Mouse (Mus musculus) Patski (cell line): ENCODE measurements around the gene Sgsm1. TPM values are rescaled to one million over a fixed set of nuclear protein-coding genes. Genes with fewer than 3 reads are reported as not detected.

Source experiments
- ATAC-seq: fragments of 100-300 bp; one replicate; pipeline ENCODE4 v1.8.0; 2021
- CTCF ChIA-PET: fragments of 350-600 bp; sonication (Branson Sonifier 250); formaldehyde crosslinking; loops from one replicate; lab custom pipeline; 2022; ENCODE audit warnings: inconsistent platforms; lab: Charles Lee
- POLR2A ChIA-PET: fragments of 350-600 bp; sonication (Branson Sonifier 250); formaldehyde crosslinking; loops from one replicate; lab custom pipeline; 2022; ENCODE audit warnings: antibody characterized with exemption, inconsistent platforms; lab: Charles Lee
- DNase-seq: peaks from one replicate; pipeline ENCODE4 v3.0.0-alpha.2; 2011; ENCODE audit warnings: low read depth, low spot score
- H3K27me3 ChIP-seq: fragments of 371-371 bp; one replicate; pipeline ENCODE4 v1.5.1; 2021
- CTCF ChIP-seq: fragments of 100-300 bp; IDR thresholded peaks from one replicate; pipeline ENCODE4 v1.5.1; 2021
- in situ Hi-C: fragments of 300-500 bp; cut with MboI; formaldehyde crosslinking; loops from 3 replicates; pipeline ENCODE4 v1.11.1; 2018; ENCODE audit warnings: low pct_unique_long_range_greater_than_20kb, mixed read lengths
- polyA plus RNA-seq: library from polyadenylated mRNA; unstranded; gene quantifications from one replicate; pipeline ENCODE4 v1.2.3, GENCODE M21; 2021

Gene Sgsm1
- polyA plus RNA-seq, 1 experiment from 2014 or later = 0.12 TPM

DNA sequence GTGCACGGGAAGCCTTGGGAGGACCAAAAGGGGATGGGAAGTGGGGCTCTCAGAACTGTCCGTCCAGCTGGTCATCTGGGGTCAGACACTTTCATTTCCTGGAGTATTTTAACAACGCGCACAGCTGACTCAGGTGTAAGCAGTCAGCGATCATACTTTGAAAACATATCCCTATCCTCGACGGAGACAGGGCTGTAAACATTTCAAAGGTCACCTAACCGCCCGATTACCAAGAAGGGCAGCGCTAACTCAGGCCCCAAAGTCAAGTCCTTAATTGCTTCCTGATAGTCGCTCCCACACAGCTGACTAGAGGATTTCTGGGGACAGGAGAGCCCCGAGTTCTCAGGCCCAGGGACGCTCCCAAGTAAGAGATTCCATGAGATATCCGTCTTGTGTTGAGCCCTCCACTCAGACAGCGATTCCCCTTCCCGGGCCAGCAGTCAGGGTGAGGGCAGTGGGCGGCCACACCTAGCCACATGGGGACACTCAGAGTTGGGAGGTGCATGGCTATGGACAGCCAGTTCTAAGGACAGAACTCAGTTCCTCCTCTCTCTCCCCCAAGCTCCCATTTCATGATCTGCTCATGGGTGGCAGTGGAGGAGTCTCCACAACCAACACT is 91.9 kb downstream of the Sgsm1 start:
- in situ Hi-C loops = loop anchor here (25.0 kb wide), 1 partner anchor 669 kb away; no protein-coding TSS in a partner anchor
- DNase-seq (no peak), ATAC-seq (no peak)
- no peak for TF ChIP-seq CTCF
- CTCF ChIA-PET = interaction anchor here (0.7 to 3.2 kb wide), 4 partner anchors 7 to 50 kb away, joined by 3 to 16 read pairs (median 5); no protein-coding TSS in a partner anchor
- no peaks in the 10 kb centered on the region for H3K27me3 ChIP-seq
- POLR2A ChIA-PET = no interaction called here

GRCm38 (mm10) chr5:113217076-113217475 is 93.5 kb downstream of the Sgsm1 start:
- in situ Hi-C loops = loop anchor here (25.0 kb wide), 1 partner anchor 670 kb away; no protein-coding TSS in a partner anchor
- CTCF ChIA-PET = interaction anchor here (1.2 to 1.4 kb wide), 5 partner anchors 9 to 118 kb away, joined by 3 to 4 read pairs (median 4); no protein-coding TSS in a partner anchor
- DNase-seq (no peak), ATAC-seq (no peak)
- TF ChIP-seq CTCF = no peak
- no peaks in the 10 kb centered on the region for H3K27me3 ChIP-seq
- POLR2A ChIA-PET = interaction anchor here (1.7 kb wide), 1 partner anchor 10 kb away, joined by 4 read pairs; no protein-coding TSS in a partner anchor

GRCm38 (mm10) chr5:113216328-113216960 is 94.1 kb downstream of the Sgsm1 start:
- ChIA-PET POLR2A (interaction anchor here (0.9 to 1.7 kb wide), 3 partner anchors 9 to 36 kb away, joined by 4 to 5 read pairs (median 4); no protein-coding TSS in a partner anchor), CTCF (interaction anchor here (0.9 to 1.4 kb wide), 7 partner anchors 10 to 117 kb away, joined by 3 to 10 read pairs (median 4); partner anchors contain the start of gene Tmem211)
- TF ChIP-seq CTCF = no peak
- H3K27me3 ChIP-seq = no peaks in the 10 kb centered on the region
- ATAC-seq (peak; percentile 75), DNase-seq (peak; percentile 96)
- in situ Hi-C loops = loop anchor here (25.0 kb wide), 1 partner anchor 671 kb away; no protein-coding TSS in a partner anchor

DNA sequence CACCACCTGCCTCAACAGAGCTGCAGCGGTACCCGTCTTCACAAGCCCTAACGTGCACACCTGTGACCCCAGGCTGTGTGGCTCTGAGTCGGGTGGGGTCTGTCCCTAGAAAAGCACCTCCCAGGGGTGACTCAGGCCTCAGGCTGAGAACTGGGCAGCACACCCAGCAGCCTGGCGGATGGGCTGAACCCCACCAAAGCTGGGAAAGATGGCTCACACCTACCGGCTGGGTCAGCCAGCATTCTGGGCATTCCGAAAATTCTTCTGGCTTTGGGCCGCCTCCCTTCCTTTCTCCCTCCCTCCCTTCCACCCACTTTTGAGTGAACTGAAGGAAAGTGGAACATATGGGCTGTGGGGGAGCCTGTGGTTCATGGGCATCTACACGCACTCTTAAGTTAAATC is 95.0 kb downstream of the Sgsm1 start:
- no peak for TF ChIP-seq CTCF
- in situ Hi-C loops = loop anchor here (25.0 kb wide), 1 partner anchor 672 kb away; no protein-coding TSS in a partner anchor
- ChIA-PET CTCF (interaction anchor here (0.9 to 1.3 kb wide), 4 partner anchors 11 to 42 kb away, joined by 3 to 10 read pairs (median 4); partner anchors contain the start of gene Tmem211), POLR2A (interaction anchor here (0.9 to 1.7 kb wide), 3 partner anchors 8 to 35 kb away, joined by 4 to 5 read pairs (median 4); no protein-coding TSS in a partner anchor)
- DNase-seq = peak; percentile 89
- peak; percentile 55 for ATAC-seq
- no peaks in the 10 kb centered on the region for H3K27me3 ChIP-seq

- ChIA-PET CTCF (interaction anchor here (1.0 to 2.0 kb wide), 4 partner anchors 10 to 115 kb away, joined by 3 to 7 read pairs (median 4); partner anchors contain the start of gene Tmem211), POLR2A (no interaction called here)
- no peak for TF ChIP-seq CTCF
- peak; percentile 93 for DNase-seq
- no peaks in the 10 kb centered on the region for H3K27me3 ChIP-seq
- ATAC-seq = peak; percentile 41
- in situ Hi-C loops = loop anchor here (25.0 kb wide), 1 partner anchor 673 kb away; no protein-coding TSS in a partner anchor
These were observed 96.1 kb downstream of the Sgsm1 start for GRCm38 (mm10) chr5:113214455-113214854.

DNA sequence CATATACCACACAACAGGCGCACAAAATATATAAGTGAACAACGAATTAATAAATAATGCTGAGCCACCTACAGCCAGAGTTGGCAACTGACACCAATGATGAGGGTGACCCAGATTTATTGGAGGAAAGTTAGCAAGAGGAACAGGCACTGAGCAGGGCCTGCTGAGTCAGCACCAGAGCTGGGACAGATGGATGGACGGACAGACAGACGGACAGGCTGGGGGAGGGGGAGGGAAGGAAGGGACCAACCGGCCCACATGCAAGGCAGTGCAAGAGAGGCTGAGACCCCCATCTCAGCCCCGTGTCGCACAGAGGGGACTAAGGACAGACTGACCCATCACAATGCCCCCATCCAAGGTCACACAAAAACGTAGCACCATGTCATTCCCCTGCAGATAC is 96.5 kb downstream of the Sgsm1 start:
- H3K27me3 ChIP-seq = no peaks in the 10 kb centered on the region
- TF ChIP-seq CTCF = no peak
- ATAC-seq (no peak), DNase-seq (no peak)
- in situ Hi-C loops = loop anchor here (25.0 kb wide), 1 partner anchor 673 kb away; no protein-coding TSS in a partner anchor
- CTCF ChIA-PET = interaction anchor here (1.0 to 2.0 kb wide), 4 partner anchors 10 to 114 kb away, joined by 3 to 7 read pairs (median 4); partner anchors contain the start of gene Tmem211
- POLR2A ChIA-PET = no interaction called here

- in situ Hi-C loops = loop anchor here (25.0 kb wide), 1 partner anchor 675 kb away; no protein-coding TSS in a partner anchor
- H3K27me3 ChIP-seq = no peaks in the 10 kb centered on the region
- ChIA-PET CTCF (interaction anchor here (0.9 to 1.6 kb wide), 3 partner anchors 10 to 57 kb away, joined by 3 read pairs; no protein-coding TSS in a partner anchor), POLR2A (interaction anchor here (0.6 to 1.6 kb wide), 2 partner anchors 19 to 32 kb away, joined by 4 to 6 read pairs; no protein-coding TSS in a partner anchor)
- no peak for TF ChIP-seq CTCF
- DNase-seq = no peak
- ATAC-seq = no peak
These were observed 98.3 kb downstream of the Sgsm1 start for GRCm38 (mm10) chr5:113212156-113212835.

- TF ChIP-seq CTCF = no peak
- in situ Hi-C loops = loop anchor here (25.0 kb wide), 1 partner anchor 677 kb away; no protein-coding TSS in a partner anchor
- CTCF ChIA-PET = interaction anchor here (1.0 kb wide), 1 partner anchor 17 kb away, joined by 3 read pairs; no protein-coding TSS in a partner anchor
- POLR2A ChIA-PET = interaction anchor here (0.6 kb wide), 1 partner anchor 56 kb away, joined by 3 read pairs; no protein-coding TSS in a partner anchor
- ATAC-seq (no peak), DNase-seq (no peak)
- no peaks in the 10 kb centered on the region for H3K27me3 ChIP-seq
These were observed 100.3 kb downstream of the Sgsm1 start for GRCm38 (mm10) chr5:113210314-113210713.

DNA sequence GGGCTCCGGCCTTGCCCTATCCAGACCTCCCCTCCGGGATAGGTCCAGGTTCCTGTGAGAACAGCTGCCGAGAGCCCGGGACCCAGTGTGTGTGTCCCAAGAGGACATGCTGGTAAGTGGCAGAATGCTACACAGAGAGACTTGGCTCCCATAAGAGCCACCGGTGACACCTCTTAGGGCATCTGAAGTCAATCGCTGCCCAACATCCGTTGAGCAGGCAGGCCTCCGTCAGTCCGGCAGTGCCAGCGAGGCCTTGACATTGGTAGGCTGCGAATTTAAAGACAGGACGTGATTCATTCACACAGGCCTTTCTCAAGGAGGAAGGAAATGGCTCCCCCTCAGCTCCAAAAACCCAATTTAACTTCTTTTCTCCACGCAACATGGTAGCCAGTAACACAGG is 100.7 kb downstream of the Sgsm1 start:
- no peak for DNase-seq

More for the DNA sequence above, 100.7 kb downstream of the Sgsm1 start:
- ChIA-PET POLR2A (no interaction called here), CTCF (interaction anchor here (1.2 to 1.6 kb wide), 2 partner anchors 12 to 16 kb away, joined by 4 read pairs; partner anchors contain the start of gene Tmem211)
- H3K27me3 ChIP-seq = no peaks in the 10 kb centered on the region
- in situ Hi-C loops = loop anchor here (25.0 kb wide), 1 partner anchor 677 kb away; no protein-coding TSS in a partner anchor
- no peak for ATAC-seq
- no peak for TF ChIP-seq CTCF
